Mouse (Mus musculus): ENCODE measurements around the gene Grik2.

DNA sequence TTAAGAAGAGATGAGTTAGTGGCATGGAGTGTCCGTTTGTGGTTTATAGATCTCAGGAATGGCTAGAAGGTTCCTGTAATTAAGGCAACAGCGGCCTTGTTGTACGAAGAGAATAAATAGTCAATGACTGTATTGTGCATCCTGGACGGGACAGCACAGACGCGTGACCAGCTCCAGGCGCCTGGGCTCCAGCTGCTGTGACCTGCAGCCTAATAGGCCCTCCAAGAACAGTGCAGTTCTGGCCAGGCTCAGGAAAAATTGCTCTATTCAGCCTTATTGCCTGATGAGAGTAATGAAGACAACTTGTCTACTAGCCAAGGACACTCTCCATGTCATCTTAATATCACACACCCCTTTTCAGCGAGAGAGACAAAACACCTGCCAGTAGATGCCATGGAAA lies 1.8 kb upstream of the Grik2 start:
- TF ChIP-seq CTCF (IDR thresholded peaks at IDR 0.05; ENCODE audit: extremely low read depth, insufficient read length, insufficient replicate concordance, low read depth, low read length) (no peak), POLR2A (IDR thresholded peaks at IDR 0.05; ENCODE audit: low read depth, low read length) (no peak)
